Mouse (Mus musculus) T-helper 17 cell (primary cell): Measurements from ENCODE around the gene Ang6.
"Not testable (repeated sequence)": the region's sequence is repeated elsewhere in the genome, so short reads cannot be mapped to it uniquely, and the experiment has no call there.

Experiments
- in situ Hi-C, 2 experiments: fragments of 300-600 bp; cut with MboI, MseI; formaldehyde crosslinking; loops; 1 replicate in 1 of 2; 2 replicates in 1 of 2; pipeline ENCODE4 v1.15.1; 2025; ENCODE audit warnings: high pct_unique_total_duplicates in 2 of 2

The Ang6 gene

GRCm38 (mm10) chr14:44002169-44002568, at the start of gene Ang6:
Ang6 (minus strand) TSS chr14:44002269.
- in situ Hi-C loops = loop anchor here in 1 of 2 experiments (10.0 kb wide), 1 partner anchor 47 kb away; the partner anchor contains the start of gene Ang5

DNA sequence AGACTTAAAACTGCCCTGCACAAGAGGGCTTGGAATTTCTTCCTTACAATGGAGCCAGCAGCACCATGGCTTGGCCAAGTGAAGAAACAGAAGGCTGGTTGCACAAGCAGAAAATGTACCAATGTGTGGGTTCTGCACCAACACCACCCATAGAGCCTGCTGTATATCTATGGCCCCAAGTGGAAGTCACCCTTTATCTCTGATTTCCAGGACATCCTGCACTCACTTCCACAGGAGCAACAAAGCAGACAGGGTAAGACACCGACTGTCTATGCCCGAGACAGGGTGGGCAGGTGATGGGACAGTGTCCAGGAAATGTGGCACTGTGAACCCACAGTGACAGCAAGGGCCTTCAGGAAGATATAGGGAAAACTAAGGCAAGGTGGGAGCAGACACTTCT, 44.5 kb upstream of the Ang6 start:
- in situ Hi-C loops = not testable (repeated sequence)

GRCm38 (mm10) chr14:44031828-44032227, 29.8 kb upstream of the Ang6 start:
- in situ Hi-C loops = not testable (repeated sequence)

DNA sequence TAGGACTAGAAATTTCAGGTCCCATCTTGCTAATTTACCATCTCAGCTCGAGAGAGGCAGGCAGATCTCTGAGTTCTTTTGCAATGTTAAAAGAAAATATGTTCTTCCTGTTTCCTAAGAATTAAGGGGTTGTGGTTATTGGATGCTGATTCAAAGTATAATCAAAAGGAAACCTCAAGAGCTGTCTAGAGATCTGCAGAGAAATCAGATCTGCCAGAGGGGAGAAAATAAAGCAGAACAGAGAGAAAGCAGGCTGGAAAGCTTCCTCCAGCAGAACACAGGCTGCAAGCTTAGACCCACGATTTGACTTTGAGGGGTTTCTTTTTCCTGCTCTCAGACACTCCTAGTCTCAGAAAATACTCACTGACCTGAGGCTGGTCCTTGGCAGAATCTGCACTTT, 7.6 kb upstream of the Ang6 start:
- in situ Hi-C loops = loop anchor here in 1 of 2 experiments (10.0 kb wide), 1 partner anchor 55 kb away; the partner anchor contains the start of gene Ang5

DNA sequence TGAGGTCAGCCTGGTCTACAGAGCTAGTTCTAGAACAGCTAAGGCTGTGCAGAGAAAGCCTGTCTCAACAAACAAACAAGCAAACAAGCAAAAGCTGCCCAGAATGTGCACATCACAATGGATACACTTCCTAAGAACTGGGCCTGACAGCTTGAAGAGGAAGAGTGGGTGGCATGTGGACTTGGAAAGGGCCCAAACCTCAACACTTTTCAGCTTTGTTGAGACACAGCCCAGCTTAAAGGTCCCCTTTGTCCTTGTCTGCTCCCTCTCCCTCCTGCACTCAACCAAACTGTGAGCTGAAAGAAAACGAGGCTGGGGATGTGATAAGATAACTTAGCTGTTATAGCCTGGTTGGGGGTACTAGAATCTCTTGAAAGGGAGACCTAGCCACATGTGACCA, 6.0 kb upstream of the Ang6 start:
- in situ Hi-C loops = loop anchor here in 1 of 2 experiments (10.0 kb wide), 1 partner anchor 53 kb away; the partner anchor contains the start of gene Ang5

DNA sequence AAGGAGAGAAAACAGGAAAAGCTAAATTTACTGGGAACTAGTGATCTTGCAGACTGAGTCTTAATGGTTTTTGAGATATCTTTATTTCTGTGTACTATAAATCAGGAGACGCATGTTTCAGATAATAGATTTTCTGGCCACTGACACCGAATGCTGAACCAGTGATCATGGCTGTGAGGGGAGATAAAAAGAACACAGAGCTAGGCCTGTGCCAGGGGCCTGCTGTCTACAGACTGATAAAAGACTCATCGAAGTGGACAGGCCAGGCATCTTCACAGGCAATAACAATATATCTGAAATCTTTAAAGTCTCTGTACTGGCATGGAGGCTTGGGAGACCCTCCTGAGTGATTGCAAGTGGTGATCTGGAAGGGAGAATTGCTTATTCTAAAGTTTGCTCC, 469 bp downstream of the Ang6 start:
- in situ Hi-C loops = loop anchor here in 1 of 2 experiments (10.0 kb wide), 1 partner anchor 47 kb away; the partner anchor contains the start of gene Ang5

- in situ Hi-C loops = loop anchor here in 1 of 2 experiments (5.0 kb wide), 1 partner anchor 131 kb away; no protein-coding TSS in a partner anchor
These were observed 3.5 kb downstream of the Ang6 start for GRCm38 (mm10) chr14:43998455-43999000.

GRCm38 (mm10) chr14:43987404-43987803, 14.7 kb downstream of the Ang6 start:
- in situ Hi-C loops = not testable (repeated sequence)

GRCm38 (mm10) chr14:43986147-43986546, 15.9 kb downstream of the Ang6 start:
- in situ Hi-C loops = no loop called here

- in situ Hi-C loops = loop anchor here (5.0 kb wide), 2 partner anchors 47 to 62 kb away; partner anchors contain the start of gene Ear10 (in 1 of the 2)
These were observed 18.2 kb downstream of the Ang6 start for GRCm38 (mm10) chr14:43983897-43984296.

DNA sequence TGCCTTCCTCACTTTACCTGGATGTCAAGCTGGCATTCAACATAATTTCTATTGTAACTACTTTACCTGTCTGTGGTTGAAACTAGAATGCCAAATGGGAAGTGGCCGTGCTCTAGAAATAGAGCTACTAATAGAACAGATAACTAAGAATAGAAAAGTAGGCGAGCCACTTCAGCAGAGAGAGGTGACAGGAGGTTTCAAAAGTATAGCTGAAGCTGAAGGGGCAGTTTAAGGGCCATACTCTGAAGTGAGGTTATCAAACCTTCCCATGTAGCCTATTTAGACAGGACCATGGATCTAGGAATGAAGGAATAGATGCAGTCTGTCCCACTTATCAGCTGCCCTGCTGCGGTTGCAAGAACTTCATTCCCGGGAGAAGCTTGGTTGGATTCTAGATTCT, 18.6 kb downstream of the Ang6 start:
- in situ Hi-C loops = loop anchor here (5.0 kb wide), 2 partner anchors 46 to 61 kb away; partner anchors contain the start of gene Ear10 (in 1 of the 2)

DNA sequence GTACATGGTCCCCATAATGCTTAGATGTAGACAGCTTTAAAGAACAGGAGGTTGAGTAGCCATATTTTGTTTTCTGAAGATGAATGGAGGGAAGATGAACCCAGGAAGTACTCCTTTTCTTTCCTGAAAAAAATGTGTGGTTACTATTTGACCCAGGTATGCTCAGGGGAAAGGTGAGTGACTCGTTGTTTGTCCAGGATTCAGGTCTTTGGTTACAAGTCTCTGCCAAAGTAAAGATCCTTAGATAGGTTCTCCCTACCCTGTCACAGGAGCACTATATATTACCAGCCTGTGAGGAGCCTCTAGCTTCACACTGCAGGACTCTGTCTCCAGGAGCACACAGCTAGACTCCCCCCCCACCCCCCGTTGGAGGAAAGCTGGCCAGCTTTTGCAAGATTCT, 45.3 kb downstream of the Ang6 start, which contains the start of gene Ang5:
Gene Ang5, plus strand, starts transcription at position 301 of the 400 bp plus-strand sequence.
- in situ Hi-C loops = loop anchor here in 1 of 2 experiments (10.0 kb wide), 1 partner anchor 48 kb away; the partner anchor contains the start of gene Ang6

DNA sequence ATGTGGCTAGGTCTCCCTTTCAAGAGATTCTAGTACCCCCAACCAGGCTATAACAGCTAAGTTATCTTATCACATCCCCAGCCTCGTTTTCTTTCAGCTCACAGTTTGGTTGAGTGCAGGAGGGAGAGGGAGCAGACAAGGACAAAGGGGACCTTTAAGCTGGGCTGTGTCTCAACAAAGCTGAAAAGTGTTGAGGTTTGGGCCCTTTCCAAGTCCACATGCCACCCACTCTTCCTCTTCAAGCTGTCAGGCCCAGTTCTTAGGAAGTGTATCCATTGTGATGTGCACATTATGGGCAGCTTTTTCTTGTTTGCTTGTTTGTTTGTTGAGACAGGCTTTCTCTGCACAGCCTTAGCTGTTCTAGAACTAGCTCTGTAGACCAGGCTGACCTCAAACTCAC, 47.0 kb downstream of the Ang6 start:
- in situ Hi-C loops = loop anchor here in 1 of 2 experiments (10.0 kb wide), 1 partner anchor 50 kb away; the partner anchor contains the start of gene Ang6

- in situ Hi-C loops = loop anchor here in 1 of 2 experiments (10.0 kb wide), 1 partner anchor 51 kb away; the partner anchor contains the start of gene Ang6
These were observed 48.7 kb downstream of the Ang6 start for GRCm38 (mm10) chr14:43953382-43953781.
